Mouse (Mus musculus): ENCODE results near the gene Bcorl1.
"Not testable (repeated sequence)": the region's sequence is repeated elsewhere in the genome, so short reads cannot be mapped to it uniquely, and the experiment has no call there.

Bcorl1 gene

GRCm38 (mm10) chrX:48399994-48400393, 58.8 kb downstream of the Bcorl1 start:
- DNase-seq, result no peak

- no peak for DNase-seq
Measured at GRCm38 (mm10) chrX:48405141-48405540, 64.0 kb downstream of the Bcorl1 start.

GRCm38 (mm10) chrX:48409611-48410387, 68.6 kb downstream of the Bcorl1 start:
- peak; percentile 94 to 95 for DNase-seq

- peak in 1 of 2 experiments; percentile 15 for DNase-seq
Measured at GRCm38 (mm10) chrX:48410388-48410776, 69.2 kb downstream of the Bcorl1 start.

GRCm38 (mm10) chrX:48412629-48413028, 71.5 kb downstream of the Bcorl1 start:
- no peak for DNase-seq

GRCm38 (mm10) chrX:48414291-48414690, 73.1 kb downstream of the Bcorl1 start:
- no peak for DNase-seq

- no peak for DNase-seq
Measured at GRCm38 (mm10) chrX:48418417-48418816, 77.3 kb downstream of the Bcorl1 start.

GRCm38 (mm10) chrX:48422986-48423385, 81.8 kb downstream of the Bcorl1 start:
- DNase-seq, result peak; percentile 78 to 85

- no peak for DNase-seq
Measured at GRCm38 (mm10) chrX:48423671-48424070, 82.5 kb downstream of the Bcorl1 start.

- DNase-seq, result no peak
Measured at GRCm38 (mm10) chrX:48424583-48424982, 83.4 kb downstream of the Bcorl1 start.

GRCm38 (mm10) chrX:48425280-48425679, 84.1 kb downstream of the Bcorl1 start:
- DNase-seq, result no peak

GRCm38 (mm10) chrX:48428241-48428640, 87.1 kb downstream of the Bcorl1 start:
- DNase-seq, result no peak

- DNase-seq, result no peak
Measured at GRCm38 (mm10) chrX:48428642-48429041, 87.5 kb downstream of the Bcorl1 start.

- no peak for DNase-seq
Measured at GRCm38 (mm10) chrX:48429100-48429499, 87.9 kb downstream of the Bcorl1 start.

- DNase-seq, result no peak
Measured at GRCm38 (mm10) chrX:48429538-48429937, 88.4 kb downstream of the Bcorl1 start.

GRCm38 (mm10) chrX:48432599-48433526, 91.7 kb downstream of the Bcorl1 start:
- no peak for DNase-seq

- DNase-seq, result peak; percentile 20 to 34
Measured at GRCm38 (mm10) chrX:48433527-48433899, 92.4 kb downstream of the Bcorl1 start.

- DNase-seq, result no peak
Measured at GRCm38 (mm10) chrX:48434251-48434650, 93.1 kb downstream of the Bcorl1 start.

GRCm38 (mm10) chrX:48435477-48435900, 94.3 kb downstream of the Bcorl1 start:
- DNase-seq, result peak; percentile 20 to 24

GRCm38 (mm10) chrX:48436082-48436481, 94.9 kb downstream of the Bcorl1 start:
- DNase-seq, result not testable (repeated sequence)

GRCm38 (mm10) chrX:48439036-48439435, 97.9 kb downstream of the Bcorl1 start:
- DNase-seq, result peak in 1 of 2 experiments; percentile 28

- DNase-seq, result no peak
Measured at GRCm38 (mm10) chrX:48441548-48441947, 100.4 kb downstream of the Bcorl1 start.

GRCm38 (mm10) chrX:48441954-48442353, 100.8 kb downstream of the Bcorl1 start:
- no peak for DNase-seq

GRCm38 (mm10) chrX:48444677-48445076, 103.5 kb downstream of the Bcorl1 start:
- DNase-seq, result no peak
